Mouse (Mus musculus) activated CD4-positive, CD25-positive, alpha-beta regulatory T cell, adult 9 weeks (primary cell): ENCODE data around the gene Fam129b. TPM values are rescaled to one million over a fixed set of nuclear protein-coding genes. Genes with fewer than 3 reads are reported as not detected.

Experiments
- polyA plus RNA-seq: library from polyadenylated mRNA; unstranded; fragments of 100-300 nt; shearing (Covaris generic); gene quantifications from one replicate; pipeline ENCODE4 v1.2.1, GENCODE M21; 2017

Gene Fam129b
- polyA plus RNA-seq = 1.4 TPM

GRCm38 (mm10) chr2:32875675-32876489 lies at the start of gene Fam129b:
Gene Fam129b, plus strand, starts transcription at chr2:32876114.

GRCm38 (mm10) chr2:32846805-32847467 lies 29.0 kb upstream of the Fam129b start, which contains the start of gene Stxbp1:
Gene Stxbp1, minus strand, starts transcription at chr2:32847245.

GRCm38 (mm10) chr2:32961192-32961995 lies 85.5 kb downstream of the Fam129b start, which contains the start of the genes Rpl12 and Lrsam1:
Gene Rpl12, plus strand, starts transcription at chr2:32961559.
Gene Lrsam1, minus strand, starts transcription at chr2:32961614.

Other genes with a start within 250 kb of the Fam129b start
- 0.23 TPM for gene Eng, start 229.5 kb upstream of the Fam129b start, polyA plus RNA-seq
- 15.6 TPM for gene Fpgs, start 172.0 kb upstream of the Fam129b start, polyA plus RNA-seq
- 35.7 TPM for gene Cdk9, start 163.0 kb upstream of the Fam129b start, polyA plus RNA-seq
- 139 TPM for gene Sh2d3c, start 155.1 kb upstream of the Fam129b start, polyA plus RNA-seq
- gene 6330409D20Rik, start 135.1 kb upstream of the Fam129b start, polyA plus RNA-seq = 0.66 TPM
- 69.2 TPM for gene Tor2a, start 118.9 kb upstream of the Fam129b start, polyA plus RNA-seq
- gene Ttc16, start 100.5 kb upstream of the Fam129b start, polyA plus RNA-seq = 2.0 TPM
- gene Ptrh1, start 100.3 kb upstream of the Fam129b start, polyA plus RNA-seq = 8.0 TPM
- gene Cfap157, start 91.7 kb upstream of the Fam129b start, polyA plus RNA-seq = 0.68 TPM
- 2.9 TPM for gene Stxbp1, start 28.9 kb upstream of the Fam129b start, polyA plus RNA-seq
- gene Rpl12, start 85.4 kb downstream of the Fam129b start, polyA plus RNA-seq = 35.9 TPM
- 10.8 TPM for gene Lrsam1, start 85.5 kb downstream of the Fam129b start, polyA plus RNA-seq
- 6.9 TPM for gene Slc2a8, start 106.0 kb downstream of the Fam129b start, polyA plus RNA-seq